Mouse (Mus musculus) ES-Bruce4 (cell line): ENCODE results near the gene Mul1.

Source experiments
- CTCF ChIP-seq: IDR thresholded peaks from one replicate; pipeline ENCODE4 v1.8.1; 2011; ENCODE audit warnings: low read depth, low read length
- EP300 ChIP-seq: IDR thresholded peaks from 2 replicates; pipeline ENCODE4 v1.6.1; 2011; ENCODE audit warnings: low read depth, low read length; ENCODE audit not compliant: insufficient read depth
- POLR2A ChIP-seq: IDR thresholded peaks from one replicate; pipeline ENCODE4 v1.8.1; 2011; ENCODE audit warnings: low read length; ENCODE audit not compliant: insufficient read depth

DNA sequence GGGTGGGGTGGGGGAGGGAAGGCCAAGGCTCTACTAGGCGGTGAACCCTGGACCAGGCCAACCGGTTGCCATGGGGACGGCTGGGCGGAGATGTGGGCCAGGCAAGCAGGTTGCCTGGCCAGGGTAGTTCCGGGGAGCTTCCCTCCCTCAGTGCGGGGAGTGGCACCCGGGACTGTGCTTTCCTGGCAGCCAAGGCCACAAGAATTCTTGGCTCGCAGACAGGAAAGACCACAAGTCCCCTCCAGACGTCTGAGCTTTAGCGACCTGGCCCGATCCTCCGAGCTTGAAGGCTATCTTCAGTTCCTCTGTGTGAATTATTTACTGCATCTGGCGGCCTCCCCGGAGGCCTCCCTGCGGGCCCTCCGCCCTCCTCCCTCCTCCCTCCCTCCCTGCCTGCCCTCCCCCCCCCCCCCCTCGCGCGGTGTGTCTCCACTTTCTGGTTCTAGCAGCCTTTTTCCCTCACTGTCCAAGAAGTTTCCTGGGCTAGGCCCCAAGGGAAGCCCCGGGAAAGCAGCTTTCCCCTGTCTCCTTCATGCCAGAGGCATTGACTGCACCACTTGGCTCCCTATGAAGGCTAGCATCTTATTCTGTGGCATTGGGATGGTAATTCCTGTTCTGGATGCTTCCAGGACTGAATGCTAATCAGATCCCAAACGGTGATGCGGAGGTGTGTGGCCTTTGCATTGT lies 30.3 kb downstream of the Mul1 start:
- TF ChIP-seq POLR2A (no peak), CTCF (no peak), EP300 (peak; percentile 55; the same call in 1 of the 2 replicates)
